In the genomic region with DNA sequence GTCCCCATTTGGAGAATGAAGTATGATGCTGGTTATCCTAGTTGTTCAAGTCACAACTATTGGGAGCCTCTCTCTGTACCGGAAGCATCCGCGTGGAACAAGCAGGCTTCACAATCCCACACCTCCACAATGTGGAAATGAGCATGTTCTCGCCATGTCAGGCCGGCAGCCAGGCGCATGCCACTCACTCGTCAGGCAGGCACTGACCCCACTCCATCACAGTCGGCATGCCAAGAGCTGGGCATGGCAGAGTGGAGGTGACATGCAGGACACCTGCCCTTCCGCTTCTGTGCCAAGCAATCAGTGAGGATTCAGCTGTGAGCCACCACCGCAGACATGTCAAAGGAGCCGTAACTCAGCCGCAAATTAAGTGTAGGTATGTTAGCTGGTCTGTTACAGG, we compare ENCODE assay signal across 21 mouse cellular contexts.
DNase-seq lines count a peak whose midpoint lies in the region; ATAC-seq and TF ChIP-seq lines count a peak whose summit lies in the region.
"Had no signal": no experiment of that assay in that cellular context is flagged by ENCODE, and none has a peak within 500 bp of the region (broad histone marks: within the 10 kb centered on the region; RNA-seq: fewer than 3 reads in every experiment).

No protein-coding gene starts in this region.

- no peak for TF ChIP-seq CTCF in layer of hippocampus, adult 2 months (conservative IDR thresholded peaks at IDR 0.05)

- 0 out of 2 replicates have a peak, but pooled peaks cover 7% of the 10 kb centered on the region for H3K4me1 ChIP-seq in forebrain, embryonic 13.5 days
- peaks cover 8% of the 10 kb centered on the region; the same call in 1 of the 2 replicates for H3K4me1 ChIP-seq in forebrain, embryonic 10.5 days
- H3K4me1 ChIP-seq: hindbrain, embryonic 10.5 days had no signal

- WGBS in forebrain, embryonic 13.5 days, result 74% methylated on average over 12 of the region's 12 CpGs
- WGBS in forebrain, embryonic 10.5 days, result 94% methylated on average over 12 of the region's 12 CpGs

- H3K9me3 ChIP-seq in forebrain, embryonic 13.5 days (replicated peaks), result no peaks in the 10 kb centered on the region
- H3K9me3 ChIP-seq in forebrain, embryonic 10.5 days, result no peaks in the 10 kb centered on the region
- H3K9me3 ChIP-seq: hindbrain, embryonic 10.5 days; midbrain, embryonic 15.5 days had no signal

- no peak overlapping the region for H3K4me2 ChIP-seq in forebrain, embryonic 13.5 days
- H3K4me2 ChIP-seq: liver, embryonic 11.5 days; midbrain, embryonic 15.5 days had no signal

- no peak overlapping the region for H3K4me3 ChIP-seq in forebrain, embryonic 13.5 days
- no peak overlapping the region for H3K4me3 ChIP-seq in forebrain, embryonic 10.5 days
- no peak overlapping the region for H3K4me3 ChIP-seq in layer of hippocampus, adult 2 months
- H3K4me3 ChIP-seq: hindbrain, embryonic 10.5 days; midbrain, embryonic 15.5 days; myocyte had no signal

- no peak for DNase-seq in forebrain, embryonic 10.5 days (ENCODE audit: extremely low spot score, low spot score)
- peak; percentile 19 to 34 for DNase-seq in layer of hippocampus, postnatal 14 days (ENCODE audit: low spot score in 2 of 2)
- DNase-seq in layer of hippocampus, adult 2 months (ENCODE audit: low spot score in 2 of 2), result no peak
- peak; percentile 86 to 94 for DNase-seq in cerebellum, postnatal 10 days
- DNase-seq in right cerebral cortex, postnatal 10 days (ENCODE audit: low spot score in 2 of 2), result no peak
- DNase-seq in thymus, postnatal 14 days, result no peak
- DNase-seq: adrenal gland, adult 8-10 months; gastrocnemius, postnatal 14 days; kidney, adult 9 months; kidney, postnatal 25 days; lung, adult 18-20 months; lung, postnatal 14 days; right cerebral cortex, postnatal 25 days; thymus, adult 2 months had no signal

- no peak overlapping the region for H3K9ac ChIP-seq in forebrain, embryonic 13.5 days
- H3K9ac ChIP-seq: midbrain, embryonic 15.5 days had no signal

- no peaks in the 10 kb centered on the region for H3K27me3 ChIP-seq in forebrain, embryonic 13.5 days
- H3K27me3 ChIP-seq in forebrain, embryonic 10.5 days (ENCODE audit: poor library complexity, severe bottlenecking), result no peaks in the 10 kb centered on the region

- H3K27ac ChIP-seq in forebrain, embryonic 13.5 days, result 0 out of 2 replicates have a peak overlapping the region, but pooled peaks have one; percentile 11
- H3K27ac ChIP-seq in forebrain, embryonic 10.5 days, result no peak overlapping the region
- no peak overlapping the region for H3K27ac ChIP-seq in layer of hippocampus, adult 2 months
- H3K27ac ChIP-seq: hindbrain, embryonic 10.5 days; midbrain, embryonic 15.5 days had no signal

- peak; percentile 68 for ATAC-seq in forebrain, embryonic 13.5 days
- ATAC-seq: CD4-positive, CD25-positive, alpha-beta regulatory T cell, adult 4 months; midbrain, embryonic 15.5 days; Patski had no signal

- H3K36me3 ChIP-seq in forebrain, embryonic 13.5 days (ENCODE audit: poor library complexity, severe bottlenecking), result no peaks in the 10 kb centered on the region
- H3K36me3 ChIP-seq in forebrain, embryonic 10.5 days (replicated peaks), result no peaks in the 10 kb centered on the region
- H3K36me3 ChIP-seq: hindbrain, embryonic 10.5 days; midbrain, embryonic 15.5 days had no signal

Comparison
In these comparisons a context has a peak if more than half of its experiments do, and no peak if none do; other contexts are left out.
1. DNase-seq: peak in layer of hippocampus, postnatal 14 days (2 of 2) and cerebellum, postnatal 10 days (2 of 2); none in forebrain, embryonic 10.5 days (single experiment), layer of hippocampus, adult 2 months (0 of 2), right cerebral cortex, postnatal 10 days (0 of 2) and thymus, postnatal 14 days (single experiment).